Mouse (Mus musculus) heart, postnatal 14 days (tissue): ENCODE measurements around the gene Zfp622. TPM values are rescaled to one million over a fixed set of nuclear protein-coding genes. Genes with fewer than 3 reads are reported as not detected.

Experiments used
- DNase-seq, 2 experiments: peaks; one replicate each; pipeline ENCODE4 v3.0.0; 2021 to 2022
- intact Hi-C: fragments of 180-260 bp; cut with DNase I; formaldehyde crosslinking; loops from one replicate; pipeline ENCODE4 v1.15.1; 2025
- long read RNA-seq, 2 experiments: library from polyadenylated mRNA; stranded (forward); transcript quantifications; one replicate each; pipeline ENCODE4 v2.0.0; 2021
- total RNA-seq, 2 experiments: library from RNA; stranded (reverse); gene quantifications; 2 replicates each; pipeline ENCODE4 v1.2.3; 2021

Gene Zfp622
- total RNA-seq: 10 to 100 TPM; 19.5 to 21.1 TPM
- long read RNA-seq, experiment 1, transcript Zfp622-201 (6 exons, 2,802 nt): major isoform, 37 of 37 reads
- long read RNA-seq, experiment 1, partial matches to known transcripts: 0 of 37 reads
- long read RNA-seq, experiment 1, other reads (novel, unspliced or antisense): 0 of 37 reads
- long read RNA-seq, experiment 2, transcript Zfp622-201 (6 exons, 2,802 nt): major isoform, 28 of 33 reads
- long read RNA-seq, experiment 2, partial matches to known transcripts: 4 of 33 reads
- long read RNA-seq, experiment 2, other reads (novel, unspliced or antisense): 1 of 33 reads

DNA sequence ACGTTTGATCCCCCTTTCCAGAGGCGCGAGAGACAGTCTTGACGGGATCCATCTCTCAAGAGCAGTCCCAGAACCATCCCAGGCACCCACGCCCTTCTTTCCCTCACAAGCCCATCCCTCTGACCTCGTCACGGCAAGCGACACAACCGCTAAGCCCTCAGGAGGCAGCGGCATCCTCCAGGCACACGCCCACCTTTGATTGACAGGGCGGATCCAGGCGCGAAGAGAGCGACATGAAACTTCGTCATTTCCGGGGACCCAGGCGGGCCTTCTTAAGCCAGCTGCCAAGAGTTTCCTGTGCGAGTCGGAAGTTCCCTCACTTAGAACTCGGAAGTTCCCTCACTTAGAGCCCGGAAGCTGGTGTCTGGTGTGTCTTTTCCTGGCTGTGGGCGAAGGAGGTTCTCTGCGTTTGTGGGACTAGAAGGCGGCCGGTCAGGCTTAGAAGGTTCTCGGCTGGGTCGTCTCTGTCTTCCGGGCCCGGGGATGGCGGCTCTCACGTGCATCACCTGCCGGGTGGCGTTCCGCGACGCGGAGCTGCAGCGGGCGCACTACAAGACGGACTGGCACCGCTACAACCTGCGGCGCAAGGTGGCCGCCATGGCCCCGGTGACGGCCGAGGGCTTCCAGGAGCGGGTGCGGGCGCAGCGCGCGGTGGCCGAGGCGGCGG lies at the start of gene Zfp622:
Gene Zfp622 (plus strand): TSS at position 300 of the 667 bp plus-strand sequence.
- intact Hi-C loops: no loop called here
- peak; percentile 91 to 95 for DNase-seq

- DNase-seq: no peak
- intact Hi-C loops: no loop called here
Measured at GRCm38 (mm10) chr15:25934411-25934810, 49.8 kb upstream of the Zfp622 start.

- intact Hi-C loops: no loop called here
- DNase-seq: no peak
Measured at GRCm38 (mm10) chr15:25938496-25938895, 45.7 kb upstream of the Zfp622 start.

DNA sequence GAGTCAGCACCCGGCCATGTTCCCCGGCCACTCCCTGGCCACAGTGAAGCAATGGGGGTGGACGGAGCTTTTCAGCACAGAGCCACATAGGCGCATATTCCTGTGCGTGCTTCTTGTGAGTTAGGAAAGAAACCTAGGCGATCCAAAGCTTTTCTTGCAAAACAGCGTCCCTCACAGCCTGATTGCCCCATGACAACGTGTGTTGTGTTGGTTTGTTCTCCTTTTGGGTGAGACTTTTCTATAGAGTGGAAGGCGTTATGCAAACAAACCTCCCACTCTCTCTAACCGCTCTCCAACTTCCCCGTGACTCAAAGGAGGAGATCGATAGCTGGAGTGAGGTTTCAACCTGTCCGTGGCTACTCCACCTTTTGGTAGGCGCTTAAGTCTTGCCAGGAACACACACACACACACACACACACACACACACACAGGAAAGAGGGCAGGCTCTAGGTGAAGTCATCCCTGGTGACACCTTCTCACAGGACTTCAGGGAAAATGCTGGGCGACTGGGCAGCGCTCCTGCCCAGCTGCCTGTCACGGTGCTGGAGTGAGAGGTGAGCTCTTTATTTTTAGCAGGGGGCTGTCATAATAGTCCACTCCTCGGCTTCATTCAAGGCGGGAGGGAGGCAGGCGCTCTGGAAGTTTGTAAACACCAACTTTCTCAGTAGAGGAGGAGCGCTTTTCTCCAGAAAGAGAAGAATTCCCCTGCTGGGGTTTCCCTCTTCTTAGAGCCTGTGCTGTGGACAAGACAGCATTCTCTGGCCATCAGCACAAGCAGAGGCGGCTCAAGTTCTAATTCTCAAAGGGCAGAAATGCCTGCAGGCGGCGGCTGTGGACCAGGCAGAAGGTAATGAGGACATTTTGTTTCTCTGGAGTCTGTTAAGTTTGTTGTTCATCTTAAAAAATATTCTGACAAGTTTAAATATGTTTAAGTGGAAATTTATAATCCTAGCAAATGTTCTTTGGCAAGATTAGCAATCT lies 43.5 kb upstream of the Zfp622 start:
- DNase-seq: peak; percentile 50 to 60
- intact Hi-C loops: loop anchor here (5.0 kb wide), 1 partner anchor 38 kb away; no protein-coding TSS in a partner anchor

DNA sequence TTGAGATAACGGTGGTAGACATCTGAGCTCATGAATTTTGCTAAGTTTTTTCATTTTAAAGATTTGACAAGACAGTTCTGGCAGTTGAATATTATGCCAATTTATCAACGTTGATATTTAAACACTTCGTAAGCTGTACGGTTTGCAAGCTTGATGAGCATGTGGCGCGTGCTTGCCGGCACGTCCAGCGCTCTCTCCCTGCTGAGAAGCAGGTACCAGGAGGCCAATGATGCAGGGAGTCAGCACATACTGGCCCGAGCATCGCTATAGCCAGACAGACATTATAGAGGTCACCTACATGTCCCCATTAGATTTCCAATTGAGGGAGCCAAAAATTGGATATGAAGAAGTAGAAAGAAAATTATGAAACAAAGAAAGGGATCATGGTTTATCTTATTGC lies 42.7 kb upstream of the Zfp622 start:
- intact Hi-C loops: loop anchor here (5.0 kb wide), 1 partner anchor 39 kb away; no protein-coding TSS in a partner anchor
- no peak for DNase-seq

DNA sequence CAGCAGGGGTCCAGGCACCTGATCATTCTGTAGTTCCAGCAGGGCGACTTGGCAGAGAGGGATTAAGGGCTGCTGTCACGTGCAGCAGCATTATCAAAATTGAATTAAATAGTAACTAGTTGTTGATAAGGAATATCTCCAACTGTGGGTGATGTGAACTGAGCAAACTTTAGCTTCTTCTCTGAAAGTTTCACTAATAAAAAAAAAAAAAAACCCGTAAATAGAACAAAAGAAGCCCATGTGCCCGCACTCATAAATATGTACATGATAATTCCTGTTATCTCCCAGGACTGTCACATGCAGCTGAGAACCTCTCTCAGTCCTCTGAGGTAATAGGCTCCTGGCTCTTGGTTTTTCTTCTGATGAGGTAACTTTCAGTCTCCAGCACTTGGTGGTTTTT lies 41.8 kb upstream of the Zfp622 start:
- DNase-seq: no peak
- intact Hi-C loops: loop anchor here (5.0 kb wide), 1 partner anchor 40 kb away; no protein-coding TSS in a partner anchor

- DNase-seq: peak in 1 of 2 experiments; percentile 26
- intact Hi-C loops: loop anchor here (5.0 kb wide), 1 partner anchor 41 kb away; no protein-coding TSS in a partner anchor
Measured at GRCm38 (mm10) chr15:25943386-25944137, 40.6 kb upstream of the Zfp622 start.

DNA sequence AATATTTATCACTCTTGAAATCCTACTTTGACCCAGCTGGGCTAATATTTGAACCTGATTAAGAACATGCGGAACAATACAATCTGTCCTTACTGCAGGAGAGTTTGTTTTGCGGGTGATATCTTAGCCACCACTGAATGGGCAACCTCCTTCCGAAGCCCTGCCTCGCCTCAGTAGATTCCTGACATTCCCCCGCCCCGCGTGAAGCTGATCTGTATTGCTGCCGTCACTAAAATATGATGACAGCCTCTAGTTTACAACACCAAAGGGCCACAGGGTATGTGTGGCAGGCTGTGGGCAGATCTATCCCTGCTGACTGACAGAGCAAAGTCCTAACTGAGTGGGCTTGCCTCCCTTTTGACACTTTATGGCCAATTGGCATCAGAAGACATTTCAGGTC lies 38.9 kb upstream of the Zfp622 start:
- DNase-seq: peak in 1 of 2 experiments; percentile 29
- intact Hi-C loops: no loop called here

DNA sequence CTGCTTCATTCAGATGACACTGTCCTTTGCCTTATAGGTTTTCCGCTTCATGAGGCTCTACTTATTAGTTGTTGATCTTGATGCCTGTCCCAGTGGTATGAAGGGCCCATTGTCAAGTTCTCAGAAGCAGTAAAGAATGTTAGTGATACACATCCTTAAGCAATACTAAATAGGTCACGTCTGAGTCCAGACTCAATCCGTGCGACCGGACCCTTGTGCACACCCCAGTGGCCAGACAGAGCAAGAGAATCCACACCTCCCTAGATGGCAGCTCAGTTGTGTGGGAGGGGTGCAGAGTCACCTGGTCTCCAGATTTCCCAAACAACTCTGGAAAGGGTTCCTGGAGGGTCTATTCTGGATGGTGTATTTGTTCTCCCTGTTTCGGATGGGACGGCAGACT lies 37.7 kb upstream of the Zfp622 start:
- DNase-seq: no peak
- intact Hi-C loops: no loop called here

- intact Hi-C loops: no loop called here
Measured at GRCm38 (mm10) chr15:25947383-25947782, 36.8 kb upstream of the Zfp622 start.

DNA sequence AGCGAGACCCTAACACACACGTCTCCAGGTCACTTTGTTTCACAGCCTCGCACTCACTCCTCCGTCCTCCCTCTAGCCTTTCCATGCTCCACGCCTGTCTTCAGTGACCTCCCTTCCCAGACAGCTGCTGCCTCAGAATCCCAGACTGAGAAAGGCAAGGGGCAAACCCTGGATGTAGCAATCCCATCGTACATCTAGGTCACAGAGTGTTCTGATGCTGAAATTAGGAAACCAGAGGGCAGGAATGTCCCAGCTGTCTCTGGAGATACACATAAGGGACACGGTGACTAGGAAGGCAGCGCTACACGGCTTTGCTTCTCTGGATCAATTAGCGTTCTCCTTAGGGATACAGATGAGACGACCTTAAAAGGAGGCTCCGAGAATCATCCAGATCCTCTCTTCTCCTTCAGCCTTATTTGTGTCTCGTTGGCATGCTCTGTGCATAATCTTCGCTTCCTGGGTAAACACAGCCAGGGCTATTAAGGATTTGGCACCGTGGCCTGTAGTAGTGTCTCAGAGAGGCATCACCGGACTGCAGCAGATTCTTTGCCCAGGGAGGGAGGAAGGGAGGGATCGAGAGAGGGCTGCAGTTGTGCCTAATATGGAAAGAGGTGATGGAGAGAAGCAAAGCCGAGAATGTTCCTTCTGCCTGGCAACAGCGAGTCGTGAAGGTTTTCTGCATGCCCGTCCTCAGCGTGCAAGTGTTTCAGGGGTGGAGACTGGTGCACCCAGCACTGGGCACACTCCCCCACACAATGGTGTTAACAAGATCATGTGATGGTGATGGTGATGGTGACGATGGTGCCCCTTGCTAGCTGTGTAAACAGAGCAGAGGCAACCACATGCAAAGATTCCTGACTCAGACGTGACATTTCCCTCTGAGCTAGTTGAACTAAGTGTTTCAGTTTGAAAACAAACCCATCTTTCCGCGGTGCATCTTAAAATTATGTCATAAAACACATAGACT lies 35.6 kb upstream of the Zfp622 start:
- intact Hi-C loops: no loop called here
- peak in 1 of 2 experiments; percentile 37 for DNase-seq

More at GRCm38 (mm10) chr15:25947383-25947782, 36.8 kb upstream of the Zfp622 start:
- DNase-seq: no peak

DNA sequence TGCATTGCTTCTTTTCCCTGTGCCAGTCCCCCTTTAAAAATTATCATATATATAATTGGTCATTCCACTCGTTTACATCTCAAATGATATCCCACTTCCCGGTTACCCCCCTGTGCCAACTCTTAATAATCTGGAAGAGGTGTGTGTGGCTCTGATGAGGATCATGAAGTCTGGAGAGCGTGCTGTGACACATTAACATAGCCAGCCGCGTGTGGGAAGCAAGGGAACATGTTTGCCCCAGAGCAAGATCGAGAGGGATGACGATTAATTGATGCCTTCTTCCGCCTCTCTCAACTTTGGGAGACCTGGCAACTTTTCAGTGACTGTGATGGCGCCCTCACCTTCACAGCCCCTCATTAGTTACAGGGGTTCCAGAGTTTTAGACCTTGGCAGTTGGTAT lies 34.5 kb upstream of the Zfp622 start:
- no peak for DNase-seq
- intact Hi-C loops: no loop called here

DNA sequence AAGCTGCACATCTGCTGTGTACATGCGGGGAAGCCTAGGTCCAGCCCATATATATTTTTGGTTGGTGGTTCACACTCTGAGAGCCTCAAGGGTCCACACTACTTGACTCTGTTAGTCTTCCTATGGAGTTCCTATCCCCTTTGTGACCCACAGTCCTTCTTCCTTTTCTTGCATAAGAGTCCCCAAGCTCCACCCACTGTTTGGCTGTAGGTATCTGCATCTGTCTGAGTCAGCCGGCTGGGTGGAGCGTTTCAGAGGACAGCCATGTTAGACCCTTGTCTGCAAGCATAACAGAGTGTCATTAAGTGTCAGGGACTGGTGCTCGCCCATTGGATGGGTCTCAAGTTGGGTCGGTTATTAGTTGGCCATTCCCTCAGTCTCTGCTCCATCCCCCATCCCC lies 33.6 kb upstream of the Zfp622 start:
- no peak for DNase-seq
- intact Hi-C loops: no loop called here

DNA sequence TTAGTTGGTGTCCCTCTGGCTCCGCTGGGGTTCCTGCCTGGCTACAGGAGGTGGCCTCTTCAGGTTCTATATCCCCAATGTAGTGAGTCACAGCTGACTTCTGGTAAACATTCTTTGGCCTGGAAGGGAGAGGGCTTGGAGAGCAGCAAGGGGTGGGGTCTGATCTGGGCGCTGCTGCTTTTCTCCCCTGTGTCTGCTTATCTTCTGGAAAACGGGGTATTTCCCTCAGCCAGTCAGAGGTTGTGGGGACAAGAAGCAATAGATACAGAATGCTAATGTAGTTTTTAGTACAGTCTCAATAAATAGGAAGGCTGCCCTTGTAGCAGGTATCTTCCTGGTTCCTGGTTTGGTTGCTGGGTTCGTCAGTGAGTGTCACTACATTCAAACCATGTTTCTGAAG lies 33.1 kb upstream of the Zfp622 start:
- no peak for DNase-seq
- intact Hi-C loops: no loop called here

- intact Hi-C loops: loop anchor here (2.0 kb wide), 1 partner anchor 55 kb away; no protein-coding TSS in a partner anchor
Measured at GRCm38 (mm10) chr15:25956001-25956400, 28.2 kb upstream of the Zfp622 start.

GRCm38 (mm10) chr15:25956422-25957117 lies 27.6 kb upstream of the Zfp622 start:
- no peak for DNase-seq
- intact Hi-C loops: loop anchor here (2.0 kb wide), 1 partner anchor 56 kb away; no protein-coding TSS in a partner anchor

More at GRCm38 (mm10) chr15:25956001-25956400, 28.2 kb upstream of the Zfp622 start:
- no peak for DNase-seq

DNA sequence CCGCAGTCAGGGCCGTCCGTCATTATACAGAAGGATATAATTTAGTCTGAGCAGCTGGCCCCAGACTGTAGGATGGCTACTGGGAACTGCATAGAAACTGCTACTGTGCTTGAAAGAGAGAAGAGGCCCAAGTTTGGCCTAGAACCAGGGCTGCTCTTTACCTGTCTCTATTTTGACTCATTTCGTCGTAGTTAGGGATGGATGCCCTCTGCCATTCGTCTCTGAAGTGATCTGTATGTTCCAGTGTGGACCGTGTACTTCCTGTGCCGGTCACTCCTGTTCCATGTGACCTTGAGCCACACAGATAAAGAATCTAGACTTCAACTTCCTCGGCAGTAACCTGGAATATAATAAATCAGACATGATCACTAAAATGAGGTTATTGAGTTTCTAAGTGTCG lies 26.5 kb upstream of the Zfp622 start:
- DNase-seq: no peak
- intact Hi-C loops: loop anchor here (2.0 kb wide), 1 partner anchor 57 kb away; no protein-coding TSS in a partner anchor

GRCm38 (mm10) chr15:25959375-25959774 lies 24.8 kb upstream of the Zfp622 start:
- DNase-seq: peak in 1 of 2 experiments; percentile 25
- intact Hi-C loops: no loop called here
